Mouse (Mus musculus) limb, embryonic 12.5 days (tissue): Measurements from ENCODE around the gene Ulbp1. TPM values are rescaled to one million over a fixed set of nuclear protein-coding genes. Genes with fewer than 3 reads are reported as not detected.

Experiments used
- ATAC-seq: fragments of 200-750 bp; cut with Nextera tagmentation; 2 replicates; pipeline ENCODE4 v1.8.0; 2017; ENCODE audit warnings: low read depth, moderate TSS enrichment; ENCODE audit not compliant: insufficient number of reproducible peaks, insufficient read depth, low FRiP score, low TSS enrichment
- H3K27ac ChIP-seq: fragments of 300-500 bp; sonication (generic); 2 replicates; pipeline ENCODE4 v1.5.1; 2016; ENCODE audit warnings: mild to moderate bottlenecking, moderate library complexity
- H3K27me3 ChIP-seq: fragments of 300-500 bp; sonication (generic); 2 replicates; pipeline ENCODE4 v1.6.1; 2016; ENCODE audit warnings: mild to moderate bottlenecking, moderate library complexity
- H3K36me3 ChIP-seq: fragments of 300-500 bp; sonication (generic); 2 replicates; pipeline ENCODE4 v1.6.1; 2016; ENCODE audit warnings: mild to moderate bottlenecking, moderate library complexity
- H3K4me1 ChIP-seq: fragments of 300-500 bp; sonication (generic); replicated peaks from 2 replicates; pipeline ENCODE4 v1.6.1; 2016
- H3K4me2 ChIP-seq: fragments of 300-500 bp; sonication (generic); 2 replicates; pipeline ENCODE4 v1.6.1; 2016; ENCODE audit warnings: mild to moderate bottlenecking, moderate library complexity
- H3K4me3 ChIP-seq: fragments of 300-500 bp; sonication (generic); replicated peaks from 2 replicates; pipeline ENCODE4 v1.5.1; 2016; ENCODE audit warnings: mild to moderate bottlenecking
- H3K9ac ChIP-seq: fragments of 300-500 bp; sonication (generic); replicated peaks from 2 replicates; pipeline ENCODE4 v1.6.1; 2016; ENCODE audit warnings: mild to moderate bottlenecking, moderate library complexity
- H3K9me3 ChIP-seq: fragments of 300-500 bp; sonication (generic); 2 replicates; pipeline ENCODE4 v1.6.1; 2016; ENCODE audit warnings: mild to moderate bottlenecking, moderate library complexity
- WGBS: fragments of 180-500 bp; shearing (Covaris S2); methylation state at CpG from one replicate; pipeline ENCODE4 v1.1.7; 2016; 5-methylcytosine and 5-hydroxymethylcytosine counted together
- polyA plus RNA-seq: library from polyadenylated mRNA; unstranded; fragments of >200 nt; fragmentation: Nextera tagmentation; extraction: Ambion mirVana; gene quantifications from 2 replicates; pipeline ENCODE4 v1.2.1, GENCODE M21; 2016

The Ulbp1 gene
- polyA plus RNA-seq, 1 experiment from 2014 or later = 0.65 TPM

GRCm38 (mm10) chr10:7391935-7392930, 81.2 kb downstream of the Ulbp1 start:
- Histone ChIP-seq H3K27me3 (peaks cover 46% of the 10 kb centered on the region), H3K4me1 (peaks cover 7% of the 10 kb centered on the region; the same call in 1 of the 2 replicates), H3K9ac (peak overlapping the region; percentile 55), H3K4me2 (peak overlapping the region; percentile 97), H3K27ac (no peak overlapping the region), H3K36me3 (no peaks in the 10 kb centered on the region), H3K4me3 (peak overlapping the region; percentile 55), H3K9me3 (no peaks in the 10 kb centered on the region)
- peak; percentile 60; the same call in 1 of the 2 replicates for ATAC-seq
- WGBS = under 1% methylated on average over 73 of the region's 73 CpGs

DNA sequence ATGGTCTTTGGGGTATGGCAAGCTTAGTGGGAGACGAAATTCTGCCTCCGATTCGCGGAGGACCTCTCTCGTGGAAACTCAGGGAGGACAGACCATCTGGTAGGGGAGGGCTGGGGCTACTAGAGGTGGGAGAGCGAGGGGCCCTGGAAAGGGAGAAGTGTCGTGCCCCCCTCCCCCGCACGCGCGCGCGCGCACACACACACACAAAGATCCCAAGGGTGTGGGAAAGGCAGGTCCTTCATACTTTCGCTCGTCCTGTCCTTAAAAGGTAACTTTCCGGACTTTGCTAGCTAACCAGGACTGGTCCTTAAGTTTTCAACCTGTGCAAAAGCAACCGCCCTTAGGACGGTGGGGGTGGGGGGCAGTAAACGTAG, 81.9 kb downstream of the Ulbp1 start:
- Histone ChIP-seq H3K4me3 (peak overlapping the region; percentile 55), H3K9ac (peak overlapping the region; percentile 55; the same call in 1 of the 2 replicates), H3K9me3 (no peaks in the 10 kb centered on the region), H3K36me3 (no peaks in the 10 kb centered on the region), H3K27ac (no peak overlapping the region), H3K4me2 (peak overlapping the region; percentile 97), H3K27me3 (peaks cover 46% of the 10 kb centered on the region), H3K4me1 (peaks cover 7% of the 10 kb centered on the region; the same call in 1 of the 2 replicates)
- ATAC-seq = peak; percentile 71
- under 1% methylated on average over 20 of the region's 20 CpGs for WGBS

DNA sequence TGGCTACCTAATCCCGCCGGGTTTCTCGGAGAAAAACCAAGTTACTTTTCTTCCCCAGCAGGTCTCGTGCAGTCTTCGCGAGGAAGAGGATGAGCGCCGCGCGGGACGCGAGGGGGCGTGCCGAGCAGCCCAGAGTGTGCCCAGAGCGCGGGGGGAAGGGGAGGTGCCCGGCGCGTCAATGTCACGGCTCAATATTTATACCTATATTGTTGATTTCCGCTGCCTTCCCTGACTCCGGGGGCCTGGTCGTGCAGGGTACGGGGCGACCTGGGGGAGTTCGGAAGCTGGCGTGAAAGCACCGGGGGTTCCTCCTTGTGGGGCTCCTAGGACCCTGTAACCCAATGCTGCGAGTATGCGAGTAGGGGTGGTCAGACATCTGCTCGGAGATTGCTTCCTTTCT, 82.3 kb downstream of the Ulbp1 start:
- under 1% methylated on average over 31 of the region's 31 CpGs for WGBS
- Histone ChIP-seq H3K9ac (peak overlapping the region; percentile 60), H3K9me3 (no peaks in the 10 kb centered on the region), H3K27me3 (peaks cover 46% of the 10 kb centered on the region), H3K4me3 (peak overlapping the region; percentile 55), H3K4me1 (peaks cover 7% of the 10 kb centered on the region; the same call in 1 of the 2 replicates), H3K36me3 (no peaks in the 10 kb centered on the region), H3K4me2 (peak overlapping the region; percentile 97), H3K27ac (no peak overlapping the region)
- ATAC-seq = peak; percentile 70; the same call in 1 of the 2 replicates

Other genes starting within 250 kb of the Ulbp1 start
- 1.1 and 1.3 TPM in 2 replicates for gene Lrp11, start 116.2 kb upstream of the Ulbp1 start, polyA plus RNA-seq
- 68.9 and 71.8 TPM in 2 replicates for gene Nup43, start 193.9 kb upstream of the Ulbp1 start, polyA plus RNA-seq
- 116 and 120 TPM in 2 replicates for gene Pcmt1, start 207.5 kb upstream of the Ulbp1 start, polyA plus RNA-seq
- 8.4 and 9.1 TPM in 2 replicates for gene Lats1, start 207.6 kb upstream of the Ulbp1 start, polyA plus RNA-seq